In the genomic region with DNA sequence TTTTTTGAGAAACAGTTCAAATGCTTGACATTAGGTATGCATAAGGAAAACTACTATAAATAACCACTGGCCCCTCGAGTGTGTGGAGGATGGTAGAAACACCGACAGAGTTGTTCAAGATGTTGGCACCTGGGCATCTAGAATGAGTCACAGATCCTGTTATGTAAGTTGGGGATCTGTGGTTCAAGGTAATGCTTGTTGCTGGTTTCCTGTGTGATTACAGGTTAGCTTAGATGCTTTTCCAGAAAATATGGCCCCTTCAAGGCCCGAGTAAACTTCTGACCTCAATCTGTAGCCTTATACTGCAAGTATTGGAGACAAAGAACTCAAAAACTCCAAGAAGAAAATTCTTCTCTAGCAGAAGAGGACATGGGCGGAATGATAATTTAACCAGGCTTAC, we compare ENCODE assay signal across 8 mouse cellular contexts.
"Had no signal": no experiment of that assay in that cellular context is flagged by ENCODE, and none has a peak within 500 bp of the region (broad histone marks: within the 10 kb centered on the region; RNA-seq: fewer than 3 reads in every experiment).

No protein-coding gene starts in this region.

- DNase-seq: lung, embryonic 14.5 days; lung, postnatal 10 days; lung, postnatal 4 days; midbrain, embryonic 14.5 days; right cerebral cortex, postnatal 14 days; thymus, adult 2 months; thymus, postnatal 25 days; thymus, postnatal 4 days had no signal
